Mouse (Mus musculus) liver, postnatal 0 days (tissue): ENCODE results near the gene Entpd6. TPM values are rescaled to one million over a fixed set of nuclear protein-coding genes. Genes with fewer than 3 reads are reported as not detected.

Source experiments
- ATAC-seq: fragments of 200-750 bp; cut with Nextera tagmentation; 2 replicates; pipeline ENCODE4 v1.8.0; 2017; ENCODE audit warnings: mild to moderate bottlenecking, moderate library complexity
- DNase-seq: peaks from one replicate; pipeline ENCODE4 v3.0.0-alpha.2; 2016
- H3K27ac ChIP-seq: fragments of 300-500 bp; sonication (generic); 2 replicates; pipeline ENCODE4 v1.5.1; 2014; ENCODE audit warnings: antibody characterized with exemption, moderate library complexity, mild to moderate bottlenecking, low read depth
- H3K27me3 ChIP-seq: fragments of 300-500 bp; sonication (generic); 2 replicates; pipeline ENCODE4 v1.6.1; 2014; ENCODE audit warnings: low read length, control low read depth, mixed read lengths; ENCODE audit not compliant: insufficient read depth
- H3K36me3 ChIP-seq: fragments of 300-500 bp; sonication (generic); replicated peaks from 2 replicates; pipeline ENCODE4 v1.6.1; 2014; ENCODE audit warnings: mild to moderate bottlenecking, control low read depth, low read length, moderate library complexity, mixed read lengths; ENCODE audit not compliant: insufficient read depth
- H3K4me1 ChIP-seq: fragments of 300-500 bp; sonication (generic); 2 replicates; pipeline ENCODE4 v1.6.1; 2014; ENCODE audit warnings: antibody characterized with exemption, mild to moderate bottlenecking, control low read depth; ENCODE audit not compliant: insufficient read depth
- H3K4me2 ChIP-seq: fragments of 300-500 bp; sonication (generic); 2 replicates; pipeline ENCODE4 v1.6.1; 2014; ENCODE audit warnings: low read depth, mild to moderate bottlenecking, low read length, moderate library complexity, mixed read lengths
- H3K4me3 ChIP-seq: fragments of 300-500 bp; sonication (generic); 2 replicates; pipeline ENCODE4 v1.5.1; 2014; ENCODE audit warnings: low read depth, low read length
- H3K9ac ChIP-seq: fragments of 300-500 bp; sonication (generic); replicated peaks from 2 replicates; pipeline ENCODE4 v1.6.1; 2014; ENCODE audit warnings: mild to moderate bottlenecking, moderate library complexity
- H3K9me3 ChIP-seq: fragments of 300-500 bp; sonication (generic); 2 replicates; pipeline ENCODE4 v1.6.1; 2016; ENCODE audit warnings: mild to moderate bottlenecking, control low read depth, low read length, mixed read lengths
- CTCF ChIP-seq: sonication (generic); IDR thresholded peaks from 2 replicates; pipeline ENCODE4 v1.5.1; 2016; ENCODE audit warnings: antibody characterized with exemption, low read depth
- EP300 ChIP-seq: IDR thresholded peaks from 2 replicates; pipeline ENCODE4 v1.6.1; 2016; ENCODE audit warnings: antibody characterized with exemption, low read depth, mild to moderate bottlenecking
- WGBS: fragments of 180-500 bp; shearing (Covaris S2); extraction: QIAGEN DNeasy Blood & Tissue Kit; methylation state at CpG from one replicate; pipeline ENCODE4 v1.1.7; 2014; ENCODE audit not compliant: insufficient replicate concordance; 5-methylcytosine and 5-hydroxymethylcytosine counted together
- polyA plus RNA-seq: library from polyadenylated mRNA; unstranded; fragments of >200 nt; fragmentation: Nextera tagmentation; extraction: Ambion mirVana; gene quantifications from 2 replicates; pipeline ENCODE4 v1.2.1, GENCODE M21; 2015

Entpd6 gene
- polyA plus RNA-seq, 1 experiment from 2014 or later = 9.9 TPM

GRCm38 (mm10) chr2:150816676-150817402, 68.0 kb downstream of the Entpd6 start:
- H3K27ac ChIP-seq = no peak overlapping the region
- H3K9ac ChIP-seq = no peak overlapping the region
- no peak overlapping the region for H3K4me2 ChIP-seq
- peaks cover 57% of the 10 kb centered on the region for H3K36me3 ChIP-seq
- no peak for ATAC-seq
- whole genome bisulfite sequencing = 86% methylated on average over 18 of the region's 18 CpGs
- TF ChIP-seq EP300 = no peak
- TF ChIP-seq CTCF = no peak
- no peak for DNase-seq
- H3K9me3 ChIP-seq = no peaks in the 10 kb centered on the region
- no peaks in the 10 kb centered on the region for H3K27me3 ChIP-seq
- no peak overlapping the region for H3K4me3 ChIP-seq
- H3K4me1 ChIP-seq = no peaks in the 10 kb centered on the region

- Histone ChIP-seq H3K9ac (no peak overlapping the region), H3K4me1 (no peaks in the 10 kb centered on the region), H3K4me3 (no peak overlapping the region), H3K27ac (no peak overlapping the region), H3K9me3 (no peaks in the 10 kb centered on the region), H3K4me2 (no peak overlapping the region), H3K27me3 (no peaks in the 10 kb centered on the region), H3K36me3 (peaks cover 44% of the 10 kb centered on the region)
- 81% methylated on average over 8 of the region's 8 CpGs for WGBS
- DNase-seq (no peak), ATAC-seq (no peak)
- TF ChIP-seq EP300 (no peak), CTCF (no peak)
Observed at GRCm38 (mm10) chr2:150818742-150819141, 69.9 kb downstream of the Entpd6 start.

- no peak for ATAC-seq
Observed at GRCm38 (mm10) chr2:150820720-150821119, 71.9 kb downstream of the Entpd6 start.

More at GRCm38 (mm10) chr2:150820720-150821119, 71.9 kb downstream of the Entpd6 start:
- no peaks in the 10 kb centered on the region for H3K27me3 ChIP-seq
- H3K27ac ChIP-seq = no peak overlapping the region
- H3K9me3 ChIP-seq = no peaks in the 10 kb centered on the region
- H3K36me3 ChIP-seq = peaks cover 46% of the 10 kb centered on the region
- H3K4me3 ChIP-seq = no peak overlapping the region
- no peak for TF ChIP-seq EP300
- TF ChIP-seq CTCF = no peak
- no peak overlapping the region for H3K9ac ChIP-seq
- 70% methylated on average over 8 of the region's 8 CpGs for WGBS
- no peaks in the 10 kb centered on the region for H3K4me1 ChIP-seq
- no peak for DNase-seq
- H3K4me2 ChIP-seq = no peak overlapping the region

Other genes with a start within 250 kb of the Entpd6 start
- gene Cst7, start 178.6 kb upstream of the Entpd6 start, polyA plus RNA-seq = 7.5 and 8.2 TPM in 2 replicates
- gene Apmap, start 140.5 kb upstream of the Entpd6 start, polyA plus RNA-seq = 38.4 and 46.0 TPM in 2 replicates
- gene Acss1, start 80.5 kb upstream of the Entpd6 start, polyA plus RNA-seq = 15.7 and 16.7 TPM in 2 replicates
- gene Vsx1, start 59.7 kb upstream of the Entpd6 start, polyA plus RNA-seq = not detected in 2 replicates
- gene Pygb, start 37.7 kb downstream of the Entpd6 start, polyA plus RNA-seq = 13.6 and 15.3 TPM in 2 replicates
- gene Abhd12, start 155.7 kb downstream of the Entpd6 start, polyA plus RNA-seq = 24.5 and 25.6 TPM in 2 replicates
- gene Gins1, start 156.4 kb downstream of the Entpd6 start, polyA plus RNA-seq = 16.6 and 18.7 TPM in 2 replicates